Mouse (Mus musculus): ENCODE results near the gene Vmp1. TPM values are rescaled to one million over a fixed set of nuclear protein-coding genes. Genes with fewer than 3 reads are reported as not detected.

Gene Vmp1
- polyA plus RNA-seq, 1 experiment from 2014 or later = 93.0 TPM

DNA sequence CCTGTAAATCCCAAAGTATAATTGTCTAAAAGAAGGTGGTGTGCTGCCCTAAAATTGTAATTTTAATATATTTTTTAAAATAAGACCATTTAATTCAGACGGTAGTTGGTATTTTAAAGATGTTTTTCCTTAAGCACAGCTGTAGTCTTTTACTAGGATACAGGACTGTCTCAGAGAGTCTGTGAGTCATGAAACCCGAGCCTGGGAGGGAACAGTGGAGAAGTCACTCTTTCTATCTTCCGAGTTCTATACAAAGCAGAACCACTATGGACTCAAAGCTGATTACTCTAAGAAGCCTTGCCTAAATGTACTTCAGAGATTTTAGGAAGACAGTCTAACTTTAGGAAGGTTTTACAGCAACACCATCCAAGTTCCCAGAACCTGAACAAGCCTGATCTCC lies 81.5 kb downstream of the Vmp1 start:
- H3K4me3 ChIP-seq = no peak overlapping the region
- no peak for DNase-seq (ENCODE audit: extremely low spot score, low spot score)
- WGBS = 69% methylated on average over 3 of the region's 3 CpGs

DNA sequence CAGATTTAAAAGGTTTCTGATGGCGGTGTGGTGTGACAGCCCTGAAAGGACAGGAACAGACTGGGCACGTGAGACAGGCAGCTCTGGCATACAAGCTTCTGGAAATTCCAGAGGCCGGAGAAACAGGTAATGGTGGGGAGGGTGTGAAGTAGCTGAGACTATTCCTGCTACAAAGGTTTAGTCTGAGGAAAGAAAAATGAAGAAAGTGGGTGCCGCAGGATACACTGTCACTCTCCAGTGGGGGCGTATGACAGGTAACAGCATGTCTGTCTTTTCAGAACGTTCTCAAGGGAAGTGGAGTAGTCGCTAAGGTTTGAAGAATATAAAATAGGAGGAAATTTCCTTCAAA lies 83.5 kb downstream of the Vmp1 start:
- H3K4me3 ChIP-seq = no peak overlapping the region
- no peak overlapping the region for H3K27ac ChIP-seq
- DNase-seq (ENCODE audit: extremely low spot score, low spot score) = no peak
- H3K36me3 ChIP-seq (replicated peaks) = peaks cover 15% of the 10 kb centered on the region
- 93% methylated on average over 7 of the region's 7 CpGs for WGBS
- no peaks in the 10 kb centered on the region for H3K4me1 ChIP-seq
- H3K27me3 ChIP-seq (ENCODE audit: poor library complexity, severe bottlenecking) = no peaks in the 10 kb centered on the region
- H3K9me3 ChIP-seq = no peaks in the 10 kb centered on the region

More for the DNA sequence above, 81.5 kb downstream of the Vmp1 start:
- no peaks in the 10 kb centered on the region for H3K4me1 ChIP-seq
- H3K27me3 ChIP-seq (ENCODE audit: poor library complexity, severe bottlenecking) = no peaks in the 10 kb centered on the region
- peaks cover 28% of the 10 kb centered on the region for H3K36me3 ChIP-seq (replicated peaks)
- no peaks in the 10 kb centered on the region for H3K9me3 ChIP-seq
- H3K27ac ChIP-seq = no peak overlapping the region

DNA sequence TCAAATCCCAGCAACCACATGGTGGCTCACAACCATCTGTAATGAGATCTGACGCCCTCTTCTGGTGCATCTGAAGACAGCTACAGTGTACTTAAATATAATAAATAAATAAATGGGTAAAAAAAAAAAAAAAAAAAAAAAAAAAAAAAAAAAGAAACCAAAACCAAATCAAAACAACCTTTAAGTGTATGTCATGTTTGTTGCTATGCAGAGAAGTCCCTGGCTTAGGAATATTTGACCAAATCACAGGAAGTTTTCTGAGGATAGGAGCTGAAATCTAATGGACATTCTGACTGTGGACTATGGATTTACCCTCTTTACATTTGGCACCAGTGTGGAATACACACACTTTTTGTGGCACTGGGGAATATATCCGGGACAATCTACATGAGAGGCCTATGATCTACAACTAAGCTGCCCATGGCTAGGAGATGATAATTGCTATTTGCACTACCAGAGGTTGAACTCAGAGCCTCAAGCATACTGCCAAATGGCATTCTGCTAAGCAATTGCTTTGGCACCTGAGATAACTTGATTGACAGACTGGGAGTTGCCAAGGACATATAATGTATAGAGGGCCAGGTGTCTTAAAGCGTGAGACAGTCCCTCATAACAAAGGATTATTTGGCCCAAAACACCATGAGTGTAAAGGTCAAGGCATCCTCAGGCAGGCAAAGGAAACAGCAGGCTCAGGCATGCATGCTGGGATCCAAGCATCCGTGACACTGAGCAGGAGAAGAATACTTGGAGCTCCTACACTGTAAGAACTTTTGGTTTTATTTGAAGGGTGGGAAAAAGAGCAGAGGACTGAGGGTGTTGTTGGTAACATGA lies 84.0 kb downstream of the Vmp1 start:
- Histone ChIP-seq H3K27me3 (ENCODE audit: poor library complexity, severe bottlenecking) (no peaks in the 10 kb centered on the region), H3K36me3 (replicated peaks) (peaks cover 15% of the 10 kb centered on the region)
- 80% methylated on average over 4 of the region's 4 CpGs for WGBS

DNA sequence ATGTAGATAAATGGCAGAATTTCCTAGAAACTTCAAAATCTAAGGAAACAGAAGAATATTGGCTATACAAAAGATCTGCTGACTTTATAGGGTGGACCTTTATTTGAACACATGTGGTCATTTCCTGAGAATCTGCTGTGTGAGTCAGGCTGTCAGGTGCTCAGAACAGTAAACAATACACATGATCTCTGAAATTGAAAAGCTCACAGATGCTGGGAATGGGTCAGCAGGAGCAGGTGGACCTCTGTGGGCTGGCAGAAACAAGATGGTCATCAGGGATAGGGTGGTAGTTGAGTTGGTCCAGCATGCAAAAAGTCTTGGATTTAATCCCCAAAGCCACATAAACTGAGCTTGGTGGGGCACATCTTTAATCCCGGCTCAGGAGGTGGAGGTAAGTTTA lies 85.1 kb downstream of the Vmp1 start:
- Histone ChIP-seq H3K9me3 (no peaks in the 10 kb centered on the region), H3K4me1 (no peaks in the 10 kb centered on the region), H3K27me3 (ENCODE audit: poor library complexity, severe bottlenecking) (no peaks in the 10 kb centered on the region), H3K27ac (no peak overlapping the region), H3K4me3 (no peak overlapping the region), H3K36me3 (replicated peaks) (peaks cover 15% of the 10 kb centered on the region)
- WGBS = 88% methylated on average over 1 of the region's 1 CpGs
- DNase-seq (ENCODE audit: extremely low spot score, low spot score) = no peak

More for the DNA sequence above, 84.0 kb downstream of the Vmp1 start:
- DNase-seq (ENCODE audit: extremely low spot score, low spot score) = no peak
- Histone ChIP-seq H3K4me1 (no peaks in the 10 kb centered on the region), H3K9me3 (no peaks in the 10 kb centered on the region), H3K4me3 (no peak overlapping the region), H3K27ac (no peak overlapping the region)

DNA sequence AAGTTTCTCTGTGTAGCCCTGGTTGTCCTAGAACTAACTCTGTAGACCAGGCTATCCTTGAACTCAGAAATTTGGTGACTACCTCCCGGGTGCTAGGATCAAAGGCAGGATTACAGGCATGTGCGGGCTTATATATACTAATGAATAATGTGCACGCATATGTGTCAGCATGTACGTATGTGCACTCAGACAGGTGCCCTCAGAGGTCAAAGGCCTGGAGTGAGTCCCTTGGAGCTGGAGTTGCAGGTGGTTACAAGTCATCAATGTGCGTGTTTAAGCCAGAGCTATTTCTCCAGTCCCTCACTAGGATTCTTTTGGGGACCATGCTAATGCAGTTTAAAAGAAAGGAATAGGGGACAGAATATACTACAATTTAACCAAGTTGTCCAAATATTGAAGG lies 85.5 kb downstream of the Vmp1 start:
- no peak overlapping the region for H3K27ac ChIP-seq
- no peak for DNase-seq (ENCODE audit: extremely low spot score, low spot score)
- peaks cover 2% of the 10 kb centered on the region; the same call in 1 of the 2 replicates for H3K4me1 ChIP-seq
- H3K36me3 ChIP-seq (replicated peaks) = peaks cover 13% of the 10 kb centered on the region
- H3K27me3 ChIP-seq (ENCODE audit: poor library complexity, severe bottlenecking) = no peaks in the 10 kb centered on the region
- H3K9me3 ChIP-seq = no peaks in the 10 kb centered on the region
- no peak overlapping the region for H3K4me3 ChIP-seq
- 91% methylated on average over 5 of the region's 5 CpGs for WGBS

DNA sequence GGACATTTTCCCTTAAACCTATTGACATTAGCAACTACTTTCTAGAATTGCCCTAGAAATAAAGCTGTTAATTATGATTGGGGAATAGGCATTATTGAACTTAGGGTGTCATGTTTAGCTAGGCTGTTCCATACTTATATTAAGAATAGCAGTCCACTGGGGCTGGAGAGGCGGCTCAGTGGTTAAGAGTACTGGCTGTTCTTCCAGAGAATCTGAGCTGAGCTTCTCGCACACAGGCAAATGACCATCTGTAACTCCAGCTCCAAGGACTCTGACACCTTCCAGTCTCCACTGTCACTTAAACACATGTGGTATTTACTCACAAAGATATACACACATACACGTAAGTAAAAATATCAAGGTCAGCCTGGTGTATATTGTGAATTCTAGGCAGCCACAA lies 86.7 kb downstream of the Vmp1 start:
- Histone ChIP-seq H3K9me3 (no peaks in the 10 kb centered on the region), H3K36me3 (replicated peaks) (peaks cover 7% of the 10 kb centered on the region; the same call in 1 of the 2 replicates), H3K4me1 (peaks cover 5% of the 10 kb centered on the region; the same call in 1 of the 2 replicates), H3K27ac (no peak overlapping the region), H3K27me3 (ENCODE audit: poor library complexity, severe bottlenecking) (no peaks in the 10 kb centered on the region), H3K4me3 (no peak overlapping the region)
- no peak for DNase-seq (ENCODE audit: extremely low spot score, low spot score)
- WGBS = 94% methylated on average over 3 of the region's 3 CpGs

DNA sequence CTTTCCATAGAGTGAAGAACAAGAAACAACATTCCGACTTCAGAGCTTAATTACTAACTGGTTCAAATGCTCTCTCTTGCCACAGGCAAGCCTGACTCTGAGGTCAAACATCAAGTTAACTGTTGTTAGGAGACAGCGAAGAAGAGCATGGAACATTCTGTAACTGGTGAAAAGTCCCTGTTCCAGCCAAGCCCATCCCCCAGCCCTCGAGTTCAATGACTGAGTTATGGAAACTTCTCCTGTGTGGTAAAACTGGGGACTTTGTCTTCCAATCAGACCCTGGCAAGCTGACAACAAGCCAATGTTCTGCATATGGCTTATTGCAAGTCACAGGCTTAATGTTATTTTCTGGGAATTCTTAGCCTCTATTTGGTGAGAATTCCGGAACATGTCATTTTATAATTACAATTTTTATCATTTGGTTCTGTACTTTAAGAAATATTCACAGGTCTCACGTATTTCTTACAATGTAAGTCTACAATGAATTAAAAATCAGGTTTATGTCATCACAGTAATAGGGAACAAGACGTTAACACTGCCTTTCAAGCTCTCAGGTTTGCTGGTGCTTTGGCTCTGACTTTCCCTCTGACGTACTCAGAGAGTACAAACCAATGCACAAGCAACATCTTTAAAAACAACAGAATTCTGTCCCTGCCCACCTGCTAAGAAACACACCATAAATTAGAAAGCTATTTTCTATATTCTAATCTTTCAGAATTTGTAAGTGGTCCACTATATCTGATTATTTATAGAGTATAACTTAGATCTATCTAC lies 87.3 kb downstream of the Vmp1 start:
- Histone ChIP-seq H3K9me3 (no peaks in the 10 kb centered on the region), H3K4me1 (peaks cover 5% of the 10 kb centered on the region; the same call in 1 of the 2 replicates), H3K4me3 (no peak overlapping the region), H3K36me3 (replicated peaks) (peaks cover 7% of the 10 kb centered on the region; the same call in 1 of the 2 replicates), H3K27ac (no peak overlapping the region), H3K27me3 (ENCODE audit: poor library complexity, severe bottlenecking) (no peaks in the 10 kb centered on the region)
- WGBS = 88% methylated on average over 7 of the region's 7 CpGs
- DNase-seq (ENCODE audit: extremely low spot score, low spot score) = no peak

DNA sequence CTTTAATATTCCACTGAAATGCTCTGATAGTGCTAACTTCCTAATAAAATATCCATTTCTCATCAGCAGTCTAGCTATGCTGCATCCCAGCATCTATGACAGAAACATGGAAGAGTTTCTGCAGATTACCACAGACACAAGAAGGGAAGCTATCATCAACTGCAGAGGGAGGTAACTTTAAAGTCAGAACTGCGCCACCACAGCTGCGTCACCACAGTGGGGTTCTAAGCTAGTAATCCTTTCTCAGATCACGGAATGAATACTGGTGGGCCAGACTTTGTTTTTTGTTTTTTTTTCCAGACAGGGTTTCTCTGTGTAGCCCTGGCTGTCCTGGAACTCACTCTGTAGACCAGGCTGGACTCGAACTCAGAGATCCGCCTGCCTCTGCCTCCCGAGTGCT lies 88.3 kb downstream of the Vmp1 start:
- no peak overlapping the region for H3K4me3 ChIP-seq
- peaks cover 11% of the 10 kb centered on the region; the same call in 1 of the 2 replicates for H3K36me3 ChIP-seq (replicated peaks)
- H3K27me3 ChIP-seq (ENCODE audit: poor library complexity, severe bottlenecking) = no peaks in the 10 kb centered on the region
- H3K4me1 ChIP-seq = peaks cover 5% of the 10 kb centered on the region; the same call in 1 of the 2 replicates
- 96% methylated on average over 6 of the region's 6 CpGs for WGBS
- no peaks in the 10 kb centered on the region for H3K9me3 ChIP-seq
- no peak for DNase-seq (ENCODE audit: extremely low spot score, low spot score)
- no peak overlapping the region for H3K27ac ChIP-seq

DNA sequence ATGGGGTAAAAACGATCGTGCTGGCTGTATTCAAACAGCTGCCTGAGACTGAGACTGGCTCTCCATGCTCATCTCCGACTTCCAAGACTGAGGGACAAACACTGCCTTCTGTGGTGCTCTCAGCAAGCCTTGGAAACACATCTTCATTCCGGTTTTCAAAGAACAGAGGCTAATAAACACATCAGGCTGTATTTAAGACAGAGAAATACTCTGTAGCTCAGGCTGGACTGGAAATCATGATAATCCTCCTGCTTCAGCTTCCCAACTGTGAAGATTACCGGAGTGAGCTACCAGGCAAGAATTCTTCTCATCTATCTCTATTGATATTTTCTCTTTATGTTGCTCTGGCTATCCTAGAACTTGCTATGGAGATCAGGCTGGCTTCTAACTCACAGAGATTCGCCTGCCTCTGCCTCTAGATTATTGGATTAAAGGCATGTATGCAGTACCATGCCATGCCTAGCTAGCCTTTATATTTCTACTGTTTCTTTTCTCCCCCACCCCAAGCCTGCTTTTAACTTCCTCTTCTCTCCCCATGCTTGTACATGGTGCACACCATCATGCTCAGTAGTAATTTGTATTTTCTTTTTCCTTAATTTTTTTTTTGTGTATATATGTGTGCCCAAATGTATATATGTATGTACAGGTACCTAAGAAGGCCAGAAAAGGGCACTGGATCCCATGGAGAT lies 89.3 kb downstream of the Vmp1 start:
- DNase-seq (ENCODE audit: extremely low spot score, low spot score) = no peak
- H3K27ac ChIP-seq = no peak overlapping the region
- H3K36me3 ChIP-seq (replicated peaks) = peaks cover 4% of the 10 kb centered on the region; the same call in 1 of the 2 replicates
- WGBS = 89% methylated on average over 6 of the region's 6 CpGs
- H3K9me3 ChIP-seq = no peaks in the 10 kb centered on the region
- H3K4me3 ChIP-seq = no peak overlapping the region
- peaks cover 5% of the 10 kb centered on the region; the same call in 1 of the 2 replicates for H3K4me1 ChIP-seq
- H3K27me3 ChIP-seq (ENCODE audit: poor library complexity, severe bottlenecking) = no peaks in the 10 kb centered on the region

DNA sequence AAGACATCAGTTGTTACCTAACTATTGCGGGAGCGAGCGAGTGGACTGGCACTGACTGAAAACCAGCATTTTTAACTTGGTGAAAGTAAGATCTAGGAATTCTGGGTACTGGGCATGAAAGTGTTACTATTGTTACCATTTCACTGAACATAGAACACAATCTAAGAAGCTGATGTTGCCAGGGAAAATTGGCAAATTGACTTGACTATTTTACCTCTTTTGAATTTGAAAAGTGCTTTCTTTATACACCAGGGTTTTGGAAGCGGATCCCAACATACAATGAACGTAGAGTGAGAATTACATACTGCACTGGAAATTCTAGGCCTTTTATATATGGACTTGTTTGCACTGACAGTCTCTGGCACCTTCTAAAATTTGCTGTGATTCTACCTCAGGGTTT lies 90.2 kb downstream of the Vmp1 start:
- Histone ChIP-seq H3K27ac (no peak overlapping the region), H3K27me3 (ENCODE audit: poor library complexity, severe bottlenecking) (no peaks in the 10 kb centered on the region), H3K36me3 (replicated peaks) (peaks cover 4% of the 10 kb centered on the region; the same call in 1 of the 2 replicates), H3K4me1 (peaks cover 5% of the 10 kb centered on the region; the same call in 1 of the 2 replicates), H3K4me3 (no peak overlapping the region), H3K9me3 (no peaks in the 10 kb centered on the region)
- DNase-seq (ENCODE audit: extremely low spot score, low spot score) = no peak
- 94% methylated on average over 5 of the region's 5 CpGs for WGBS

DNA sequence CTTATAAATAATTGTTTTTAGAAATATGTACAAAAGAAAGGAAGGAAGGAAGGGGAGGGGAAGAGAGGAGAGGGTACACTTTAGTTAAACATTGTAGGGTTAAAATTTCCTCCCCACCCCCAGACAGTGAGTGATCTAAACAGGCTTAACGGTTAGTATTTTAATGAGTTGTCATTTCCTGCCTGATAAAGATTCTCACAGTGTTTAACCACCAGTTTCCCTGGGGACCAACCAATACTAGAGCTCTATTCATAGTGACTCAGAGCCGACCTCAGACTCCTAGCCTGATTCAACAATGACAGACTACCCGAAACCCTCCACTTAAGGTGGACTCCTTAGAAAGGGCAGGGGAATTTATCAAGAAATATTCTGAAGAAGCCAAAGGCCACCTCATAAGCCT lies 90.6 kb downstream of the Vmp1 start:
- H3K36me3 ChIP-seq (replicated peaks) = peaks cover 4% of the 10 kb centered on the region; the same call in 1 of the 2 replicates
- H3K4me1 ChIP-seq = peaks cover 7% of the 10 kb centered on the region
- WGBS = 63% methylated on average over 3 of the region's 3 CpGs
- DNase-seq (ENCODE audit: extremely low spot score, low spot score) = no peak
- H3K9me3 ChIP-seq = no peaks in the 10 kb centered on the region
- H3K27ac ChIP-seq = no peak overlapping the region
- no peak overlapping the region for H3K4me3 ChIP-seq
- H3K27me3 ChIP-seq (ENCODE audit: poor library complexity, severe bottlenecking) = no peaks in the 10 kb centered on the region; the same call in 1 of the 2 replicates

DNA sequence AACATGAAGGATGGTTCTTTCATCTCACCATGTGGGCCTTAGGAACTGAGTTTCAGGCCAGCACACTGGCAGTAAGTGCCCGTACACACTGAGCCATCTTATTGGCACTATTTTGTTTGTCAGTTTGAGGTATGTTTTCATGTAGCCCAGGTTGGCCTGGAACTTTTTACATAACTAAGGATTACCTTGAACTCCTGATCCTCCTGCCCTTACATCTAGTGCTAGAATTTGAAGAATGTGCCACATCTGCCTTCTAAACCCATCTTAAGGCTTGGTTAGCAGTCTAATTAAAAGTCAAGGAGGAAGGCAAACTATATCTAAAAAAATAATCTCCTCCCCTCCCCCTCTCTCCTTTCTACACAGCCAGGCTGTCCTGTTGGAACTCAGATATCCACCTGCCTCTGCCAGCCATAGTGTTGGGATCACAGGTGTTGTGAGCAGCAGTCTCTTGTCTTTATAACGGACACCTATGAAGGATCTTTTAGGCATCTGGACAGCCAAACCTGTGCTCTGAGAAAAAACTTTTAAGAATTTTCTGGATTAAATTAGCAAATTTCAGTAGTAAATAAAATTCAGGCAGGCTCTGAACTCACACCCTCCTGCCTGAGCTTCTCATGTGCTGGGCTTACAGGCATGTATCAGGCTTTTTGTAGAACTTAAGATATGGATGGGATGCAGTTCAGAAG lies 91.6 kb downstream of the Vmp1 start:
- Histone ChIP-seq H3K27ac (no peak overlapping the region), H3K4me3 (no peak overlapping the region), H3K9me3 (no peaks in the 10 kb centered on the region), H3K4me1 (peaks cover 16% of the 10 kb centered on the region), H3K36me3 (replicated peaks) (peaks cover 4% of the 10 kb centered on the region; the same call in 1 of the 2 replicates), H3K27me3 (ENCODE audit: poor library complexity, severe bottlenecking) (no peaks in the 10 kb centered on the region; the same call in 1 of the 2 replicates)
- WGBS = 98% methylated on average over 2 of the region's 2 CpGs
- no peak for DNase-seq (ENCODE audit: extremely low spot score, low spot score)
